Mouse (Mus musculus) ES-Bruce4 (cell line): ENCODE measurements around the gene Cfap44. TPM values are rescaled to one million over a fixed set of nuclear protein-coding genes. Genes with fewer than 3 reads are reported as not detected.

Experiments used
- H3K27ac ChIP-seq: 2 replicates; pipeline ENCODE4 v1.5.1; 2012; ENCODE audit warnings: low read length, inconsistent platforms; ENCODE audit not compliant: insufficient read depth
- H3K27me3 ChIP-seq: 2 replicates; pipeline ENCODE4 v1.6.1; 2012; ENCODE audit warnings: mild to moderate bottlenecking, low read length, inconsistent platforms; ENCODE audit not compliant: control insufficient read depth, poor library complexity, insufficient read depth, severe bottlenecking
- H3K36me3 ChIP-seq: 2 replicates; pipeline ENCODE4 v1.6.1; 2012; ENCODE audit warnings: inconsistent platforms, mild to moderate bottlenecking, low read length, moderate library complexity; ENCODE audit not compliant: control insufficient read depth, poor library complexity, insufficient read depth, severe bottlenecking
- H3K4me1 ChIP-seq: one replicate; pipeline ENCODE4 v1.8.1; 2011; ENCODE audit warnings: low read length; ENCODE audit not compliant: control insufficient read depth, insufficient read depth
- H3K4me3 ChIP-seq: 2 replicates; pipeline ENCODE4 v1.5.1; 2011; ENCODE audit warnings: low read depth, mild to moderate bottlenecking, low read length
- H3K9ac ChIP-seq: 2 replicates; pipeline ENCODE4 v1.6.1; 2012; ENCODE audit warnings: low read depth, mild to moderate bottlenecking, inconsistent platforms; ENCODE audit not compliant: poor library complexity, severe bottlenecking
- H3K9me3 ChIP-seq: replicated peaks from 2 replicates; pipeline ENCODE4 v1.6.1; 2012; ENCODE audit warnings: mild to moderate bottlenecking, low read length, inconsistent platforms; ENCODE audit not compliant: control insufficient read depth, poor library complexity, insufficient read depth, severe bottlenecking
- CTCF ChIP-seq: IDR thresholded peaks from one replicate; pipeline ENCODE4 v1.8.1; 2011; ENCODE audit warnings: low read depth, low read length
- EP300 ChIP-seq: IDR thresholded peaks from 2 replicates; pipeline ENCODE4 v1.6.1; 2011; ENCODE audit warnings: low read depth, low read length; ENCODE audit not compliant: insufficient read depth
- POLR2A ChIP-seq: IDR thresholded peaks from one replicate; pipeline ENCODE4 v1.8.1; 2011; ENCODE audit warnings: low read length; ENCODE audit not compliant: insufficient read depth
- polyA plus RNA-seq: library from polyadenylated mRNA; stranded (reverse); fragments of >200 nt; gene quantifications from 2 replicates; pipeline ENCODE4 v1.2.4, GENCODE M21; 2011; ENCODE audit warnings: low read depth; ENCODE audit not compliant: missing spikeins, insufficient read depth, insufficient read length

The Cfap44 gene
- polyA plus RNA-seq, 1 experiment: 2.7 TPM

DNA sequence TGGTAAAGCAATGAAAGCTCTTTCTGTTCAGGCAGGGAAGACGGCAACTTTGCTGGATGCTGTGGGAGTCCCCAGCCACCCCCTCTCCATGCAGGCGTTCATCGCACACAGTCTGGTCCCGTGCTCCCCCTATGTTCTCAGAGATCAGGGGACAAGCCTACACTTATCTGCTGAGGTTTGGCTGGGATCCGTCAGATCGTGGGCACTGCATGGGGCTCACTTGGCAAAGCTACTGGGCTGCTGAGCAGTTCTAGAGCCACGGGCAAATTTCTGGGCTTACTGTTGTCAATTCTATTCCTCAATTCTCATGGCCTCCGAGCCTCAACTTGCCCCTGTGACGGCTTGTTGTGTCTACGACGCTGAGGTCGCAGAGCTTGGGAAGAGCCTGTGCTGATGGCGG is 114.2 kb downstream of the Cfap44 start:
- H3K4me3 ChIP-seq: no peak overlapping the region
- no peaks in the 10 kb centered on the region for H3K27me3 ChIP-seq
- H3K9me3 ChIP-seq: no peaks in the 10 kb centered on the region; the same call in 1 of the 2 replicates
- H3K36me3 ChIP-seq: no peaks in the 10 kb centered on the region
- H3K4me1 ChIP-seq: no peaks in the 10 kb centered on the region
- no peak for TF ChIP-seq CTCF
- no peak for TF ChIP-seq POLR2A
- no peak for TF ChIP-seq EP300
- H3K27ac ChIP-seq: no peak overlapping the region
- no peak overlapping the region for H3K9ac ChIP-seq

DNA sequence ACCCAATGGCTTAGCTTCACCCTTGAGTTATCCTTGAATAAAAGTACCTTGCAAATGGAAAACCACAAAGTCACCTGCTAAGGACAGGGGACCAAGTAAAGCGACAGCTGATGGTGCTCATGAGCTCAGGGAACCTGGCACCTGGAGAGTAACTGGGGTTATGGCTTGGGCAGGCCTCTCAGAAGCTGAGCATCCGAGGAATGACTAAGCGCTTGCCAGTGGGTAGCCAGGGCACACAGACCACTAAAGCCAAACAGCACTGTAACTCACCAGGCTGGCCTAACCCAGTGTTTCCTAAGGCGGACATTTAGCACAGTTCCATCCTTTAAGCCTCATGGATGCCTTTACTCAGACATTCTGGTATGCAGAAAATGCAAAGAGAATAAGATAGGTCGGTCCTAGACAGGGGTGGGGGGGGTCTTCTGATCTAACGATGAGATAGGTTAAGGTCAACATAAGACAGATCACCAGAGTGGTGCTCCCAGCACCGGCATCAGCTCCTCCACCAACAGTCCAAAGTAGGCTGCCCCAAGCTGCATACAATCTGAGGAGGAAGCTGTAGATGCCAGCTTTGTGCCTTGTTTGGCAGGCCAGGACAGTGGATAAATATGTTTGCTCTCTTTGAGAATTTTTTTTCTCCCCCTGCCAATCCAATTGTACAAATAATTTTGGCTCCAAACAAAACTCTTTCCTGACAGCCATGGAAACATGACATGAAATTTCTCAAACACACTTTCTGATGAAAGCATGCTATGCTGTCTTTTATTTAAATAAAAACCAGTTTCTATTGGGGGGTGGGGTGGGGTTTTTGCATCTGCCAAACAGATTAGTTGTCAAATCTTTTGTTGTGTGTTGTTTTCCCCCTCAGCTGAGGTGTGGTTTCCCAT is 115.1 kb downstream of the Cfap44 start:
- H3K9ac ChIP-seq: no peak overlapping the region
- no peaks in the 10 kb centered on the region for H3K4me1 ChIP-seq
- TF ChIP-seq EP300 (no peak), CTCF (no peak), POLR2A (no peak)
- H3K4me3 ChIP-seq: no peak overlapping the region
- H3K9me3 ChIP-seq: no peaks in the 10 kb centered on the region; the same call in 1 of the 2 replicates
- H3K27ac ChIP-seq: no peak overlapping the region
- H3K36me3 ChIP-seq: no peaks in the 10 kb centered on the region
- H3K27me3 ChIP-seq: no peaks in the 10 kb centered on the region

DNA sequence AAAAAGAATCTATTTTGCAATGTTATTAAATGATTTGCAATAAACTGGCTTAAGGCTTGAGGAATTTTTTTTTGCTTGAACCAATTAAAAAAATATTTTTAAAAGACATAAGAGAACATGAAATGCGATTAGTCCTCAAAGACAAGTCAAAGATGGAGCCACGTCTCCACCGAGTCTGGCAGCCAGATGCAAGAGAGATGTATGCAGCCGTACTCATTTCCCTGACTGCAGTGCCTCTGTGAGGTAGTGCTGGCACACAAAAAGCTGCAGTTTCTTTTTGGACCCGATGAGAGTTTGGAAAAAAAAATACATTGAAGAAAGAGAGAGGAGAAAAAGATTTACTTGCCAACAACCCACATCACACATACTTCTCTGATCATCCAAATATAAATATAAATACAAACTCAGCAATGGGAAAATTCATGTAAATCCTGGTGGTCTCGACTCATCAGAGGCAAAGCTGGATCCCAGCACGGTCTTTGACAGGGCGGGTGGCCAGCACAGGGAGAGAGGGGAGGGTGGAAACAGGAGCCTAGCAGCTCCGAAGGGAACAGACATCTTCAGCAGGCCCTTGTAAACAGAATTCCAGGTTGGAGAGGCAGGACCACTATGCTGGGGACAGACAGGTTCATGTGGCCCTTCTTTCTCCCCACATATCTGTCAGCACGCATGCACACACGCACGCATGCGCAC is 116.1 kb downstream of the Cfap44 start:
- Histone ChIP-seq H3K9ac (no peak overlapping the region), H3K36me3 (no peaks in the 10 kb centered on the region), H3K27me3 (no peaks in the 10 kb centered on the region), H3K27ac (no peak overlapping the region), H3K4me1 (no peaks in the 10 kb centered on the region), H3K9me3 (no peaks in the 10 kb centered on the region; the same call in 1 of the 2 replicates), H3K4me3 (no peak overlapping the region)
- TF ChIP-seq POLR2A (no peak), EP300 (no peak), CTCF (no peak)

DNA sequence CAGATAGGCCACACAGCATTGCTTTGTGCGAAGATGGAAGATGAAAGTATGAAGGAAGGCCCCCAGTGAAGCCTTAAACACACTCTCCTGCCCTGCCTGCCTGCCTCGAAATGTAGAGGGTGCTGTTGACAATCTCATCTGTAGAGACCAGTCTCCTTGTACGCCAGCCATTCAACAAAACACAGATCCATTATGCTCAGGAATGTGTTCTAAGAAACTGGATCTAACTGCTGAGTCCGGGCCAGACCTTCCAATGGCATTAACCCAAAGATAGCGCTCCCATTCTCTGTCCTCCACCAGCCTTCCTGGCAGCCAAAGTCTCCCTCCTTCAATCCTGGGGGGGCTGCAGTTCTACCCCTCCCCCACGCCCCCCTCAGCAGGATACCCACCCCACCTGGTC is 121.9 kb downstream of the Cfap44 start:
- Histone ChIP-seq H3K9me3 (no peaks in the 10 kb centered on the region; the same call in 1 of the 2 replicates), H3K4me1 (no peaks in the 10 kb centered on the region), H3K9ac (no peak overlapping the region), H3K27ac (no peak overlapping the region), H3K4me3 (no peak overlapping the region), H3K27me3 (no peaks in the 10 kb centered on the region), H3K36me3 (no peaks in the 10 kb centered on the region)
- TF ChIP-seq EP300 (no peak), POLR2A (no peak), CTCF (no peak)

DNA sequence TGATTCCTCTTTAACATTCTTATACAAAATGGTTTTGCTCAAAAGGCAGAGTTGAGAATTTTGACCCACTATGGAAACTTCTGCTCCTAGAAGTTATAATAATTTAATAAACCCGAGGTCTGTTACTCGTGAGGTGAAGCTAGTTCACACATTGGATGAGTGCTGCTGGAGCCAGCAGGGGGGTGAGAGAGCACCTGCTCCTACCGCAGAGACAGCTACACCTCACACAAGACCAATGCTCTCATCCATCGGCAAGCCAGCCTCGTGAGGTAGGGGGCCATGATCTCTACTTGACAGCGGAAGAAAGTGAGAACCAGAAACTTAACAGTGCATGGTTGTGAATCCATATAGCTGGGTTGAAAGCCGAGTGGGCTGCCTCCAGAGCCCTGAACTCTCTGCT is 129.0 kb downstream of the Cfap44 start:
- no peaks in the 10 kb centered on the region for H3K36me3 ChIP-seq
- no peaks in the 10 kb centered on the region for H3K4me1 ChIP-seq
- TF ChIP-seq CTCF: no peak
- no peak for TF ChIP-seq EP300
- H3K27me3 ChIP-seq: no peaks in the 10 kb centered on the region
- H3K4me3 ChIP-seq: no peak overlapping the region
- H3K9ac ChIP-seq: no peak overlapping the region
- no peaks in the 10 kb centered on the region for H3K9me3 ChIP-seq
- H3K27ac ChIP-seq: no peak overlapping the region

DNA sequence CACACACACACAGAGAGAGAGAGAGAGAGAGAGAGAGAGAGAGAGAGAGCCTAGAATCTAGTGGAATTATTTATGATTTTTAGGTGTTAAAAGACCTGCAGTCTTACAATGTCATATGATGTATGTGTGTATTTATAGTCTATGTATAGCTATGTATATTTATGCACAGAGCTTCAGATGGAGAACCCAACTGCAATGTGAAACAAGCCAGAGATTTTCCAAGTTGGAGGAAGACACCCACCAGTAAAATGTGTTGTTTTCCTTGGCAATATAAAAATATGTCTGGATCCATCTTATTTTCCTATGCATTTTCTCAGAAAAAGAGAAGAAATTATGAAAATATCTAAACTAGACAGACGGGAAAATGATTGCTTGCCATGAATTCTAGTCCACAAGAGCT is 131.4 kb downstream of the Cfap44 start:
- no peak overlapping the region for H3K4me3 ChIP-seq
- no peak overlapping the region for H3K9ac ChIP-seq
- H3K27me3 ChIP-seq: no peaks in the 10 kb centered on the region; the same call in 1 of the 2 replicates
- no peak for TF ChIP-seq POLR2A
- no peak for TF ChIP-seq EP300
- no peak for TF ChIP-seq CTCF
- no peaks in the 10 kb centered on the region for H3K9me3 ChIP-seq
- no peaks in the 10 kb centered on the region for H3K4me1 ChIP-seq
- H3K36me3 ChIP-seq: no peaks in the 10 kb centered on the region
- no peak overlapping the region for H3K27ac ChIP-seq
